Mouse (Mus musculus): Measurements from ENCODE around the gene Tmco3. TPM values are rescaled to one million over a fixed set of nuclear protein-coding genes. Genes with fewer than 3 reads are reported as not detected.
"Not testable (repeated sequence)": the region's sequence is repeated elsewhere in the genome, so short reads cannot be mapped to it uniquely, and the experiment has no call there.

The Tmco3 gene
- polyA plus RNA-seq, 1 experiment, result 28.7 TPM

DNA sequence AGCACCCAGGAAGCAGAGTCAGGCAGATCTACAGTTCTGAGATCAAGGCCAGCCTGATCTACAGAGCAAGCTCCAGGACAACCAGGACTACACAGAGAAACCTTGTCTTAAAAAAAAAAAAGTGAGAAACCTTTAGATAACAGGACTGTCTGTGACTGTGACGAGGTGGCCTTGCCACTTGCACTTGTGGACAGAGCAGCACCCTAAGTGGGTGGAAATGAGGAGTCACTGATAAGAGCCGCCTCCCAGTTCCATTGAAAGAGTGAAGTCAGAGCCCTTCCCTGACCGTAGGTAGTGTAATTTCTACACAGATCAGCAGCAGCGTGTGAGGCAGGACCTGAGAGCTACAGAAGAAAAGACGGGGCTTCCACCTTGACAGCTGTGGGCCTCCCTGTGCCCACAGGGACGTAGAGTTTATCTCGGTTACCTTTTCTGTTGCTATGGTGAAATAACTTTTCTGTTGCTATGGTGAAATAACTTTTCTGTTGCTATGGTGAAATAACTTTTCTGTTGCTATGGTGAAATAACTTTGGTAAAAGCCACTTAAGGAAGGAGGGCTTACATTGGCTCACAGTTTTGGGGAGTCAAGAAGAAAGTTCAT, 18.4 kb downstream of the Tmco3 start:
- no peak for DNase-seq (ENCODE audit: low read depth)

DNA sequence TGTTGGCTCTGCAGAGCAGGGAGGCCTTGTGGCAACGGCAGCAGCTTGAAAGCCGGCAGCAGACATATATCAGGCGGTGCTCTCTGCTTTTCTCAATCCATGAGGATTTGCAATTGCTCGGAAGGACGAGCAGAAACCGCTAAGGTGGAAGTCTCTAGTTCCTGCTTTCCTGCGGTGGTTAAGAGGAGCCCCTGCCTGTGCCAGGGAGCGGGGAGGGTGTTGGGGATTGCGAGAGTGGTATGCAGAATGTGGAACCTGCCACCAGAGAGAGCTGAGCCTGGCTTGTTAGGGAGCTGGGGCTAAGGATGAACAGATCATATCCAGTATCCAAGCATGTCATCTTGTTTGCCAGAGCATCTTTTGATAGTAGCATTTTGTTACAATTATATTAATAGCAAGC, 18.9 kb downstream of the Tmco3 start:
- no peak for DNase-seq (ENCODE audit: low read depth)

- no peak for DNase-seq (ENCODE audit: low read depth)
Observed at GRCm38 (mm10) chr8:13314922-13315321, 26.9 kb downstream of the Tmco3 start.

DNA sequence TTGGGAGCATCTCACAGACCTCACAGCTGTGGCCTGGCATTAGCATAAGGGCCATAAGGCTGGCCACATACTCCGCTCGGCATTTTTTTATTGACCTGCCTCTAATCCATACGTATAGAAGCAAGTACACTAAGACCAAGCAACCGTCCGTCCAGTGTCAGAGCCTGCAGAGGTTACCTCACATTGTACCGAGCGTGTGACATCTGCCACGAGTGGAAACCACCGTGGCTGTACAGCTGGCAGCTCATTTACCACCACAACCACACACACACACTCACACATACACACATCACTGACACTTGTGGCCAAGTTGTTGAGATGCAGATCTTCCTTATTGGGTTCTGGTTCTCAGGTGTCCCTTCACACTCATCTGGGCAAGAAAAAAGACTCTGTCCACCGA, 28.7 kb downstream of the Tmco3 start:
- no peak for DNase-seq (ENCODE audit: low read depth)

DNA sequence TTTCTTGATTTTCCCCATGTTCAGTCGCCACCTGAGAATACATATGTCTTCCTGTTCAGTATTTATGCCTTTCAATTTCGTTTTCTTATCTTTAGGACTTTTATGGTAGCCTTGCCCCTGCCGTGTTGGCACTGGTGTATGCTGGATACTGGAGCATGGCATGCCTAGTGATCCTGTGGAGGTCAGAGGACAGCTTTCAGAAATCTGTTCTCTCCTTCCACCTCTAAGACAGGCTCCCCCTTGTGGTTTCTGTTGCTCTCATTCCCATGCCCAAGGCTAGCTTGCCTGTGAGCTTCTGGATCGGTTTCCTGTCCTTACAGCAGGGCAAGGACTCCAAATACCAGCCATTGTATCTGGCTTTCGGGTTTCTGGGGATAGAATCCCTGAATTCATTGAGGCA, 38.6 kb downstream of the Tmco3 start:
- DNase-seq (ENCODE audit: low read depth), result no peak

DNA sequence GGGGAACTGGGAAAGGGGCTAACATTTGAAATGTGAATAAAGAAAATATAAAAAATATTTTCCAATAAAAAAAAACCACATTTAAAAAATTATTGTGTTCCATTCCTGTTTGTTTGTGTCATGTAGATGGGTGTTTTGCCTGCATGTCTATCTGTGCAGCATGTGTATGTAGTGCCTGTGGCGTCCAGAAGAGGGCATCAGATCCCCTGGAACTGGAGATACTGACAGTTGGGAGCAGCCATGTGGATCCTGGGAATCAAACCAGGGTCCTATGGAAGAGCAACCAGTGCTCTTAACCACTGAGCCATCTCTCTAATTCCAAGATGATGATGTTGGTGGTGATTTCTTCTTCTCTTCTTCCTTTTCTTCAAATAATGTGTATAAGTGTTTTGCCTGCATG, 46.7 kb downstream of the Tmco3 start:
- no peak for DNase-seq (ENCODE audit: low read depth)

- DNase-seq (ENCODE audit: low read depth), result not testable (repeated sequence)
Observed at GRCm38 (mm10) chr8:13337245-13337644, 49.3 kb downstream of the Tmco3 start.

DNA sequence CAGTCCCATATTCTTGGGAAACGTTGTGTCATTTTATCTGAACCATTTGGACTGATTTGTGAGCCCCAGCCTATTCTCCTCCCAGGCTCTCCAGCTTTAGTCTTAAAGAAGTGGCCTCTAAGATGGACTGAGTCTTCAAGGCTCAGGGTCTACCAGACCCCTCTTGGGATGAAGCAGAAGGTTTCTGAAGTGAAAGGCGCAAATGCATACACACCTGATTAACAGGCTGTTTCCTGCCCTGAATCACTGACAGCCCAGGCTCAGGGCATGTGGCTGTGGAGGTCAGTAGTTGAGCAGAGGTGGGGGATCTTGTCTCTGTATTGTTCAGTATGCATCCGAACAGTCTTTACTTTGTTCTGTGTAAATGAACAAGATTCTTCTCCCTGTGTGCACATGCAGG, 49.7 kb downstream of the Tmco3 start:
- no peak for DNase-seq (ENCODE audit: low read depth)

DNA sequence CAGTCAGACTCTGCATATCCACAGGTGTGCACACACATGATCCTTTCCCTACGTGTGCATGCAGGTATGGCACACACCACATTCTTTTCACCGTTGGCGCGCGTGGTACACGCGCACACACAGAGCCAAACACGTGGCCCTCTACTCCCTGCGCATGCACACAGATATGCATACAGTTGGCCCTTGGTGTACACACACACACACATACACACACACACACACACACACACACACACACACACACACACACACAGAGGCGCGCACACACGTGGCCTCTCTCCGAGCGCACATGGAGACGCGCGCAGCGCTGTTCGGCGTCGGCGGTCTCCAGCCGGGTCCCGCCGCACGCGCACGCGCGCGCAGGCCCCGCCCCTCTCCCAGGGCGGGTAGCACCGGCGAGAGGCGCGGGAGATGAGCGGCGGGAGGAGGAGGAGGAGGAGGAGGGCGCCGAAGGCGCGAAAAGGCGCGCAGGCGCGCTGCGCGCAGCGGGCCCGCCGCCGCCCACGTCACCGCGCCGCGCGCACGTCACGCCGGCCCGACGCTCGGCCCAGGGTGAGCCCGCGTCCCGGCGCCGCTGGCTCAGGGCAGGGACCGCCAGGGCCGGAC, 50.4 kb downstream of the Tmco3 start, which contains the start of gene Tfdp1:
Gene Tfdp1 (plus strand): TSS at position 497 of the 606 bp plus-strand sequence.
- no peak for DNase-seq (ENCODE audit: low read depth)

DNA sequence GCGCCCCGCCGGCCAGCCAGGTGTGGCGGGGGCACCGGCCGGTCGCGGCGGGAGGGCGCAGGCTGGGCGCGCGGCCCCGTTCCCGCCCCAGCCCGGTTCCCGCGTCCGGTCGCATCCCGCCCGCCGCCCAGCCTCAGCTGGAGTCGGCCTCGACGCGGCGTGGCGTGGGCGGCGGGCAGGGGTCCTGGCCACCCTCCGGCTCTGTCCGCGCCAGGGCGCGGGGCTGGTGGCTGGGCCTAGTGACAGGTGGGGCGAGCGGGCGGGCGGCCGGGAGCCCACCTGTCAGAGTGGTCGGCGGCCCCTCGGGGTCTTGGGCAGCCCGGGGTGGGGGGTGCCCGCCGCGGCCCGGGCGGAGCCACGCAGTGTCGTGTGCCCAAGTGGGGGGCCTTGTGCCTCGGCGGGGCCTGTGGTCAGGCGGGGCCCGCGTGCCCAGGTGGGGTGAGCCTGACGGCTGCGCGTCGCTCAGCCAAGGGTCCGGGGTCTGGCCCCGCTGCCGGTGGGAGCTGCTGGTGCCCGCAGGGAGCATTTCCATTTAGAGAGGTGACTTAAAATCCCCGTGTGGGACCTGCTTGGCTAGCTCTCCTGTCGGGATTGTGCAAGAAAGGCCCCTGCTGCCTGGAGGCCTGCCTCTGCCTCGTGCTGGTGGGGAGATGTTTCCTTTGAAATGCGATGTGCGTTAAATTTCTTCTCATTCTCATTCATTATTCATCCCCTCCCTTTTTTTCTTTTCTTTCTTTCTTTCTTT, 51.1 kb downstream of the Tmco3 start:
- DNase-seq (ENCODE audit: low read depth), result no peak

GRCm38 (mm10) chr8:13339646-13339990, 51.6 kb downstream of the Tmco3 start:
- no peak for DNase-seq (ENCODE audit: low read depth)

DNA sequence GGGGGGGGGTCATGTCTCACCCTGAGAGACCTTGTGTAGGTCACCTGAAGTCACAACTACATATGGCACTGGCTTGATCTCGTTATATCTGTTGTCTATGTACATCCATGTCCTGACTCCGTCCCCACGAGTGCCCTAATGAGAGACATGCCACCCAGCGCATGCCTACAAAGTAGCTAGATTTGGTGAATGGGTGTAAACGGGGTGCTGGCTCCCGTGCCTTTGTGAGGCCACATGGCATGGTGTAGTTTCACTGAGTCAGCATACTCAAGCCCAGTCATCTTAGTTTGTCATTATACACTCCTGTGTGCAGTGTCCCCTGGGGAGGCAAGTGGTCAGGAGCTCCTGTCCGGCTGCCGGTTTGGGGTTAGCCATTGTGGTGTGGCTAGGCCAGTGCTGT, 52.7 kb downstream of the Tmco3 start:
- no peak for DNase-seq (ENCODE audit: low read depth)

GRCm38 (mm10) chr8:13342340-13342739, 54.4 kb downstream of the Tmco3 start:
- no peak for DNase-seq (ENCODE audit: low read depth)

DNA sequence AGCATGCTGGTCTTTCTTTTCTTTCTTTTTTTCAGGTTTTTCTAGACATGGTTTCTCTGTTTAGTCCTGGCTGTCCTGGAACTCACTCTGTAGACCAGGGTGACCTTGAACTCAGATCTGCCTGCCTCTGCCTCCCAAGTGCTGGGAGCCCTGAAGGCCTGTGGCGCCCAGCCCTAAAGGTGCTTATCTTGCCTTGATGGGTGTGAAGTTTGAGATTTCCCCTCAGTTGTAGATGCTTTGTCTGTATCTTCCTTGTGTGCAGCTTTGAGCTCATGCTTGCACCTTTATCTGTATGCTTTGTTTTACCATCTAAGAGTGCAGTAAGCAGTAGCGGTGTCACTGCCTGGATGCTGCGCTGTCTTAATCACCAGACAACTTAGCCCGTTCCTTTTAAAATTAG, 55.1 kb downstream of the Tmco3 start:
- no peak for DNase-seq (ENCODE audit: low read depth)

DNA sequence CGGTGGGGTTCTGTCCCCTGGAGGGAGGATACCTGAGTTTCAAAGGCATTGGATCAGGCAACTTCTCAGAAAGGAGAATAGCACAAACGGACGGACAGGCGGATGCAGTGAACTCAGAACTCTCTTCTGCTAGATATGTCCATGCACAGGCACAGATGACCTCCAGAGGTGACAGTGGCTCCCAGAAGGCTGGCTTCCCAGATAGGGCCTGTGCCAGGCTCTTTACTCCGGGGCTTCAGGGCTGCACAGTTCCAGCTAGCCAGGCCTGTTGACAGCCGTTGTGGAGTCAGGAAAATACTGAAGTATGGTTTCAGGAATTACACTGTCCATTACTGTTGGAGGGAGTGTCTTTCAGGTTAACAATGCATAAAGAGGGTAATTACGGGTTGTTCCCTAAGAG, 62.1 kb downstream of the Tmco3 start:
- no peak for DNase-seq (ENCODE audit: low read depth)

- no peak for DNase-seq (ENCODE audit: low read depth)
Observed at GRCm38 (mm10) chr8:13351593-13351992, 63.6 kb downstream of the Tmco3 start.

DNA sequence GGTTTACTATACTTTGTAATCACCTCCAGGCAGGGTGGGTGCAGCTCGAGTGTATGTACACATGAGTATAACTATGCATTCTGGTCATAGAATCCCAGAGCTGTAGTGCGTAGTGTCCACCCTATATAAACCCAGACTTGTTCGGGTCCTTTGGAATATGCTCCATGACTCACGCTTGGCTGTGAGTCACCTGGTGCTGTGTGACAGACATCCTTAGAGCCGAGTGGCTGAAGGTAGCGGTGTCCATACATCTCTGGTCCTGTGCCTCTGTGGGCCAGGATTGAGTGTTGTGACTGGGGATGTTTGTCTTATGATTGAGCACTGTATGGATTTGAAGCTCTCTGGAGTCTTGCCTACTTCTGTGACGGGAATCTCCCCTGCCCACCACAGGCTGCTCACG, 64.6 kb downstream of the Tmco3 start:
- DNase-seq (ENCODE audit: low read depth), result no peak

GRCm38 (mm10) chr8:13353155-13353833, 65.3 kb downstream of the Tmco3 start:
- DNase-seq (ENCODE audit: low read depth), result no peak

- DNase-seq (ENCODE audit: low read depth), result no peak
Observed at GRCm38 (mm10) chr8:13353883-13354282, 65.9 kb downstream of the Tmco3 start.

- DNase-seq (ENCODE audit: low read depth), result no peak
Observed at GRCm38 (mm10) chr8:13356221-13356620, 68.2 kb downstream of the Tmco3 start.

- no peak for DNase-seq (ENCODE audit: low read depth)
Observed at GRCm38 (mm10) chr8:13356681-13357080, 68.7 kb downstream of the Tmco3 start.

DNA sequence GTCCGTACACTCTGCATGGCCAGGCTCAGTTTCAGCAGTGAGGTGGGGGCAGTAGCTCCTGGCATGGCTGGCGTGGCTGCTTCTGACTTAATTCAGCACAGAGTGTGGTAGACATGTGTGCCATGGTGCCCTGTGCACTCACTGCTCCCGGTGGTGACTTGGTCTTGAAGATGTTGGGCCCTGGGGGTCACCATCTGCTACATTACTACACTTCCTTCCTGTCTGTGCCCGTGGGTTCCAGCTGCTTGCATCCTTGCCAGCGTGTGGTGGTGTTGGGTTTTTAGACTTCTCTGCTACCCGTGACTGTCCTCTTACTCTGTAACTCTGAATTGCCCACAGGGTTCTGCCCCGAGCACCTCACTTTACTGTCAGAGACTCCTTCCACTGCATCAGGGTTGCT, 72.2 kb downstream of the Tmco3 start:
- no peak for DNase-seq (ENCODE audit: low read depth)

GRCm38 (mm10) chr8:13361865-13362264, 73.9 kb downstream of the Tmco3 start:
- DNase-seq (ENCODE audit: low read depth), result no peak
